Mouse (Mus musculus): ENCODE measurements around the gene Ank. TPM values are rescaled to one million over a fixed set of nuclear protein-coding genes. Genes with fewer than 3 reads are reported as not detected.
A peak's percentile ranks its signal among the peaks of the same experiment; 100 is the strongest.

Ank gene
- polyA plus RNA-seq, 1 experiment from 2014 or later: 19.5 TPM

DNA sequence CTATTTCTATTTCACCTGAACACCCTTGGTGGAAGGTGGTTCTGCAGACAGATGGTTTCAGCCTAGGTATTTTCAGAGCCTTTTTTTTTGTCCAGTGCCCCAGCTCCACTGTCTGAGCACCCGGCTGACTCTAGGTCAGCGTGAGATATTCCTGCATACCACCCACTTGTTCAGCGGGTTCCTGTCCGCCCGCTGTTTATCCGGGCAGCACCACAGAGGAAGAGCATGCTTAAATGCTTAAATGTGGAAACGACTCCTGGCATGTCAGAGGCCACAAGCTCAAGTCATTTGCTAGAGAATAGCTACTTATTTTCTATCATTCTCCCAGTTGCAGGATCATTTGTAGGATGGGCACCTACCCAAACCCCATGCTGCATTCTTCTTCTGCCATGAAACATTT is 41.7 kb downstream of the Ank start:
- no peak overlapping the region for H3K9ac ChIP-seq (replicated peaks; ENCODE audit: low read depth, low read length)
- no peaks in the 10 kb centered on the region for H3K27me3 ChIP-seq (ENCODE audit: control insufficient read depth, insufficient read depth, low read length)
- no peaks in the 10 kb centered on the region for H3K9me3 ChIP-seq (ENCODE audit: control insufficient read depth, low read length)
- H3K27ac ChIP-seq (ENCODE audit: low read depth, low read length): no peak overlapping the region
- H3K4me1 ChIP-seq (ENCODE audit: control insufficient read depth, insufficient read depth, low read length): 0 out of 2 replicates have a peak, but pooled peaks cover 3% of the 10 kb centered on the region
- 90% methylated on average over 7 of the region's 7 CpGs for WGBS
- H3K36me3 ChIP-seq (ENCODE audit: control insufficient read depth, insufficient read depth, low read length): no peaks in the 10 kb centered on the region
- no peak overlapping the region for H3K4me3 ChIP-seq (ENCODE audit: low read depth, low read length)
- no peak for ATAC-seq (ENCODE audit: low read depth)
- no peak overlapping the region for H3K4me2 ChIP-seq (ENCODE audit: low read depth, low read length)

GRCm38 (mm10) chr15:27508982-27509381 is 42.5 kb downstream of the Ank start:
- H3K27me3 ChIP-seq (ENCODE audit: control insufficient read depth, insufficient read depth, low read length): no peaks in the 10 kb centered on the region
- H3K9ac ChIP-seq (replicated peaks; ENCODE audit: low read depth, low read length): no peak overlapping the region
- no peak for ATAC-seq (ENCODE audit: low read depth)
- H3K9me3 ChIP-seq (ENCODE audit: control insufficient read depth, low read length): no peaks in the 10 kb centered on the region
- H3K4me1 ChIP-seq (ENCODE audit: control insufficient read depth, insufficient read depth, low read length): no peaks in the 10 kb centered on the region
- no peaks in the 10 kb centered on the region for H3K36me3 ChIP-seq (ENCODE audit: control insufficient read depth, insufficient read depth, low read length)
- no peak overlapping the region for H3K4me3 ChIP-seq (ENCODE audit: low read depth, low read length)
- no peak overlapping the region for H3K4me2 ChIP-seq (ENCODE audit: low read depth, low read length)
- WGBS: 93% methylated on average over 17 of the region's 17 CpGs
- no peak overlapping the region for H3K27ac ChIP-seq (ENCODE audit: low read depth, low read length)

- Histone ChIP-seq H3K4me1 (ENCODE audit: control insufficient read depth, insufficient read depth, low read length) (no peaks in the 10 kb centered on the region; the same call in 1 of the 2 replicates), H3K9ac (replicated peaks; ENCODE audit: low read depth, low read length) (no peak overlapping the region), H3K4me2 (ENCODE audit: low read depth, low read length) (no peak overlapping the region), H3K27ac (ENCODE audit: low read depth, low read length) (no peak overlapping the region), H3K4me3 (ENCODE audit: low read depth, low read length) (no peak overlapping the region), H3K9me3 (ENCODE audit: control insufficient read depth, low read length) (no peaks in the 10 kb centered on the region), H3K36me3 (ENCODE audit: control insufficient read depth, insufficient read depth, low read length) (no peaks in the 10 kb centered on the region), H3K27me3 (ENCODE audit: control insufficient read depth, insufficient read depth, low read length) (no peaks in the 10 kb centered on the region)
- whole genome bisulfite sequencing: 3% methylated on average over 1 of the region's 1 CpGs
- no peak for ATAC-seq (ENCODE audit: low read depth)
Observed at GRCm38 (mm10) chr15:27516927-27517326, 50.5 kb downstream of the Ank start.

DNA sequence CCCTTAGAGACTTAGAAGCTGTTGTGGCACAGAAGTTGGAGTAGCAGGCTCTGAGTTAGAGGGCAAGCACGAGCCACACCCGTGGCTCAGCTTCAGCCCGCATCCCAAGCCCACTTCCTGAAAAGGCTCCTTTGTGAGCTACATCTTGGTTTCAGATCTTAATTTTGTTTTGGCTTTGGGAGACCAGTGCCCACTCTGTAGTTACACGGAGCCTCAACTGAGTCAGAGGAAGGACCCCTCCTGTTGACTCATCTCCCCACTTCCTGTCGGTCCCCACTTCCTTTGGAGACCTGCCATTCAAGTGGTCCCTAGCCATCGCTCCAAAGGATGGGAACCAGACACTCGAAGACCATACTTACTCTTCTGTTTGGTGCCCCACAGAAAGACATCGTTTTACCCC is 51.5 kb downstream of the Ank start:
- H3K4me3 ChIP-seq (ENCODE audit: low read depth, low read length): no peak overlapping the region
- H3K4me1 ChIP-seq (ENCODE audit: control insufficient read depth, insufficient read depth, low read length): no peaks in the 10 kb centered on the region; the same call in 1 of the 2 replicates
- H3K4me2 ChIP-seq (ENCODE audit: low read depth, low read length): no peak overlapping the region
- no peak overlapping the region for H3K9ac ChIP-seq (replicated peaks; ENCODE audit: low read depth, low read length)
- H3K36me3 ChIP-seq (ENCODE audit: control insufficient read depth, insufficient read depth, low read length): no peaks in the 10 kb centered on the region
- no peak for ATAC-seq (ENCODE audit: low read depth)
- H3K9me3 ChIP-seq (ENCODE audit: control insufficient read depth, low read length): no peaks in the 10 kb centered on the region
- H3K27ac ChIP-seq (ENCODE audit: low read depth, low read length): no peak overlapping the region
- no peaks in the 10 kb centered on the region for H3K27me3 ChIP-seq (ENCODE audit: control insufficient read depth, insufficient read depth, low read length)
- WGBS: 80% methylated on average over 8 of the region's 8 CpGs

GRCm38 (mm10) chr15:27519857-27520256 is 53.4 kb downstream of the Ank start:
- Histone ChIP-seq H3K4me2 (ENCODE audit: low read depth, low read length) (no peak overlapping the region), H3K9ac (replicated peaks; ENCODE audit: low read depth, low read length) (no peak overlapping the region), H3K9me3 (ENCODE audit: control insufficient read depth, low read length) (no peaks in the 10 kb centered on the region), H3K27me3 (ENCODE audit: control insufficient read depth, insufficient read depth, low read length) (no peaks in the 10 kb centered on the region), H3K4me1 (ENCODE audit: control insufficient read depth, insufficient read depth, low read length) (peaks cover under 1% of the 10 kb centered on the region), H3K36me3 (ENCODE audit: control insufficient read depth, insufficient read depth, low read length) (no peaks in the 10 kb centered on the region), H3K4me3 (ENCODE audit: low read depth, low read length) (no peak overlapping the region), H3K27ac (ENCODE audit: low read depth, low read length) (no peak overlapping the region)
- WGBS: 97% methylated on average over 7 of the region's 7 CpGs
- ATAC-seq (ENCODE audit: low read depth): no peak

GRCm38 (mm10) chr15:27525233-27526005 is 58.9 kb downstream of the Ank start:
- ATAC-seq (ENCODE audit: low read depth): peak; percentile 22; the same call in 1 of the 2 replicates
- no peak overlapping the region for H3K9ac ChIP-seq (replicated peaks; ENCODE audit: low read depth, low read length)
- H3K27ac ChIP-seq (ENCODE audit: low read depth, low read length): no peak overlapping the region
- no peak overlapping the region for H3K4me2 ChIP-seq (ENCODE audit: low read depth, low read length)
- no peaks in the 10 kb centered on the region for H3K36me3 ChIP-seq (ENCODE audit: control insufficient read depth, insufficient read depth, low read length)
- H3K27me3 ChIP-seq (ENCODE audit: control insufficient read depth, insufficient read depth, low read length): no peaks in the 10 kb centered on the region
- WGBS: 78% methylated on average over 12 of the region's 12 CpGs
- H3K4me3 ChIP-seq (ENCODE audit: low read depth, low read length): no peak overlapping the region
- peaks cover 5% of the 10 kb centered on the region; the same call in 1 of the 2 replicates for H3K4me1 ChIP-seq (ENCODE audit: control insufficient read depth, insufficient read depth, low read length)
- H3K9me3 ChIP-seq (ENCODE audit: control insufficient read depth, low read length): no peaks in the 10 kb centered on the region

DNA sequence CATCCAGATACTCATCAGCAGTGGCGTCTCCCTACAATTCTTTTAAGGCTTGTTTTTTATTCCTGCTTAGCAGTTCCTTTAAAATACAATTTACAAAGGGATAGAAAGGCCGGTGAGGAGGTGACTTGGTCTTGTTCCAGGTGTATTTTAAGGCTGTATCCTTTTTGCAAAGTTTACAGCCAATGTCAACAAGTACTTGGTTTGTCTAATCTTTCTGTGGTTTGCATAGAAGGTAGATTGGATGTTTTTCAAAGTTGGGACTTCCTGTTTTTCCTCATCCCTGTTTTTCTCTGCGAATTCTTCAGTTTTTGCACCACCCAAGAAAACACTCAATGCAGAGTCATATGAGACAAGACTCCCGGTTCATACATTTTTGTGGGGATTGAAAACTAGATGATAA is 62.4 kb downstream of the Ank start:
- ATAC-seq (ENCODE audit: low read depth): no peak
- 84% methylated on average over 4 of the region's 4 CpGs for WGBS
- no peaks in the 10 kb centered on the region for H3K27me3 ChIP-seq (ENCODE audit: control insufficient read depth, insufficient read depth, low read length)
- H3K9ac ChIP-seq (replicated peaks; ENCODE audit: low read depth, low read length): no peak overlapping the region
- no peaks in the 10 kb centered on the region for H3K9me3 ChIP-seq (ENCODE audit: control insufficient read depth, low read length)
- H3K4me3 ChIP-seq (ENCODE audit: low read depth, low read length): no peak overlapping the region
- H3K4me2 ChIP-seq (ENCODE audit: low read depth, low read length): no peak overlapping the region
- H3K4me1 ChIP-seq (ENCODE audit: control insufficient read depth, insufficient read depth, low read length): peaks cover 5% of the 10 kb centered on the region; the same call in 1 of the 2 replicates
- H3K36me3 ChIP-seq (ENCODE audit: control insufficient read depth, insufficient read depth, low read length): no peaks in the 10 kb centered on the region
- H3K27ac ChIP-seq (ENCODE audit: low read depth, low read length): no peak overlapping the region

- 55% methylated on average over 4 of the region's 4 CpGs for WGBS
- Histone ChIP-seq H3K36me3 (ENCODE audit: control insufficient read depth, insufficient read depth, low read length) (no peaks in the 10 kb centered on the region), H3K4me2 (ENCODE audit: low read depth, low read length) (no peak overlapping the region), H3K27ac (ENCODE audit: low read depth, low read length) (no peak overlapping the region), H3K9me3 (ENCODE audit: control insufficient read depth, low read length) (no peaks in the 10 kb centered on the region), H3K4me1 (ENCODE audit: control insufficient read depth, insufficient read depth, low read length) (peaks cover 3% of the 10 kb centered on the region; the same call in 1 of the 2 replicates), H3K4me3 (ENCODE audit: low read depth, low read length) (no peak overlapping the region), H3K9ac (replicated peaks; ENCODE audit: low read depth, low read length) (no peak overlapping the region), H3K27me3 (ENCODE audit: control insufficient read depth, insufficient read depth, low read length) (no peaks in the 10 kb centered on the region)
- ATAC-seq (ENCODE audit: low read depth): no peak
Observed at GRCm38 (mm10) chr15:27530023-27530422, 63.5 kb downstream of the Ank start.

DNA sequence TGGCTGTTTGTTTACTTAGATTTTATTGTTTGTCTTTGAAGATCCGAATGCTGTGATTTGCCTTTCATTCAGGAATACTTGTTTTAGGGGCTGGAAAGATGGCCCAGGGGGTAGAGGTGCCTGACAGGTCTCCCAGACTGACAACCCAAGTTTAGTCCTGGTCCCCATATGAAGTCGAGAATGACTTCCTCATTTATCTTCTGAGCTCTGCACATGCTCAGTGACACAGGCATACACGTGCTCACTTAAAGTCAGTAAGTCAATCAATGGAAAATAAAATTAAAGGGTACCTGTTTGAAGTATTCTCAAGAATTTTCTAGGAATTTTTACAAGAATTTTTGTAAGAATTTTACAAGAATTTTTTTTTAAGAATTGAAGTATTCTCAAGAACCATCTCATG is 66.6 kb downstream of the Ank start:
- ATAC-seq (ENCODE audit: low read depth): no peak
- no peaks in the 10 kb centered on the region for H3K36me3 ChIP-seq (ENCODE audit: control insufficient read depth, insufficient read depth, low read length)
- no peak overlapping the region for H3K4me2 ChIP-seq (ENCODE audit: low read depth, low read length)
- no peaks in the 10 kb centered on the region for H3K27me3 ChIP-seq (ENCODE audit: control insufficient read depth, insufficient read depth, low read length)
- H3K9ac ChIP-seq (replicated peaks; ENCODE audit: low read depth, low read length): no peak overlapping the region
- no peaks in the 10 kb centered on the region for H3K9me3 ChIP-seq (ENCODE audit: control insufficient read depth, low read length)
- no peak overlapping the region for H3K27ac ChIP-seq (ENCODE audit: low read depth, low read length)
- H3K4me3 ChIP-seq (ENCODE audit: low read depth, low read length): no peak overlapping the region
- H3K4me1 ChIP-seq (ENCODE audit: control insufficient read depth, insufficient read depth, low read length): no peaks in the 10 kb centered on the region
- 66% methylated on average over 3 of the region's 3 CpGs for WGBS
